Mouse (Mus musculus) liver, embryonic 16.5 days (tissue): ENCODE measurements at regions not wholly inside any gene's neighbourhood (a gene's known extent, or its start where the extent isn't known, plus 50 kb on each side); places are given as distances from the start of the nearest gene placed in this dataset.

ENCODE experiments used
- ATAC-seq: fragments of 200-750 bp; cut with Nextera tagmentation; 2 replicates; pipeline ENCODE4 v1.8.0; 2017; ENCODE audit warnings: low read depth, mild to moderate bottlenecking, moderate number of reproducible peaks, moderate library complexity
- H3K27ac ChIP-seq: fragments of 300-500 bp; sonication (generic); 2 replicates; pipeline ENCODE4 v1.5.1; 2014; ENCODE audit warnings: mild to moderate bottlenecking, low read length
- H3K27me3 ChIP-seq: fragments of 300-500 bp; sonication (generic); 2 replicates; pipeline ENCODE4 v1.6.1; 2014; ENCODE audit warnings: low read depth, low read length, mixed read lengths; ENCODE audit not compliant: control insufficient read depth, insufficient read depth
- H3K36me3 ChIP-seq: fragments of 300-500 bp; sonication (generic); 2 replicates; pipeline ENCODE4 v1.6.1; 2014; ENCODE audit warnings: mild to moderate bottlenecking; ENCODE audit not compliant: control insufficient read depth, insufficient read depth
- H3K4me1 ChIP-seq: fragments of 300-500 bp; sonication (generic); 2 replicates; pipeline ENCODE4 v1.6.1; 2014; ENCODE audit warnings: low read depth, low read length, mixed read lengths; ENCODE audit not compliant: control insufficient read depth
- H3K4me2 ChIP-seq: fragments of 300-500 bp; sonication (generic); 2 replicates; pipeline ENCODE4 v1.6.1; 2014; ENCODE audit warnings: low read depth, low read length, mixed read lengths
- H3K4me3 ChIP-seq: fragments of 300-500 bp; sonication (generic); 2 replicates; pipeline ENCODE4 v1.5.1; 2014; ENCODE audit warnings: low read depth, mild to moderate bottlenecking, low read length
- H3K9ac ChIP-seq: fragments of 300-500 bp; sonication (generic); 2 replicates; pipeline ENCODE4 v1.6.1; 2014; ENCODE audit warnings: low read depth, low read length
- H3K9me3 ChIP-seq: fragments of 300-500 bp; sonication (generic); replicated peaks from 2 replicates; pipeline ENCODE4 v1.6.1; 2016; ENCODE audit warnings: low read length; ENCODE audit not compliant: control insufficient read depth
- WGBS: fragments of 180-500 bp; shearing (Covaris S2); extraction: QIAGEN DNeasy Blood & Tissue Kit; methylation state at CpG from one replicate; pipeline ENCODE4 v1.1.7; 2014; ENCODE audit not compliant: insufficient replicate concordance; 5-methylcytosine and 5-hydroxymethylcytosine counted together

DNA sequence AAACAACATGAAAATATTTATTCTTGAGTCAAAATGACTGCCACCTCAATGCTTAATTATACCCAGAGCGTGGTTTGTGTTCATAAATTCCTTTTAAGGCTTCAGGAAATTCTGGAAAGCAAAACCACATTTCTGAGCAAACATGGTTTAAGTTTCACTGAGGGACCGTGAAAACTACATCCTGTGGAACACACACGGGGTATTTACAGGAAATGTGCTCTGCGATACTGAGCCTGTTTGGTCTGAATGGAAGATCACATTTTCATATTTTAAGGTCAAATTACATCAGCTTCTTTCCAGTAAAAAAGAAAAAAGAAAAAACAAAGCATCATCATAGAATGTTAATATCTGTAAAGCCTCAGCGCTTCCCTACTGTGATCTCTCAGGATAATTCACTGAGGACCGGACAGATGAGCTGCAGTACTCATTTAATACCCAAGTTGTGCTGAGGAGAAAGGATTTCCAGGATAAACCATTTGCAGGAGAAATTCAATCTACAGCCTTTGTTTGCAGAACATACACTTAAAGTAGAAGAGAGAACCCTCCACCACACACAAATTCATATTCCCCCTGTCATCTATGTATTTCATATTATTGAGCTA, 709.7 kb downstream of the Diaph3 start:
- Histone ChIP-seq H3K27ac (no peak overlapping the region), H3K4me2 (no peak overlapping the region), H3K36me3 (no peaks in the 10 kb centered on the region), H3K9ac (no peak overlapping the region), H3K9me3 (no peaks in the 10 kb centered on the region), H3K27me3 (no peaks in the 10 kb centered on the region), H3K4me3 (no peak overlapping the region), H3K4me1 (no peaks in the 10 kb centered on the region)
- 35% methylated on average over 6 of the region's 6 CpGs for WGBS
- ATAC-seq = no peak

DNA sequence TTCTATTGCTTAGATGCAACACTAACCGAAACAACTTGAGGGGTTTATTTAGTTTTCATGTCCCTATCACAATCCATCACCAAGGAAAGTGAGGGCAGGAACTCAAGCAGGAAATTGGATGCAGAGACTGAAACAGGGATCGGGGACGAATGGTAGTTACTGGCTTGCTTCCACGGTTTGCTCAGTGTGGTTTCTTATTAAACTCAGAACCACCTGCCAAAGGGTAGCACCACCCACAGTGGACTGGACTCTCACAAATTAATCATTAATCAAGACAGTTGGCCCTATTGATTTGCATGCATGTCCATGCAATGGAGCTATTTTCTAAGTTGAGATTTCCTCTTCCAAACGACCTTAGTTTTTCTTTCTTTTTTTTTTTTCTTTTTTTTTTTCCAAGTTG, 719.2 kb downstream of the Diaph3 start:
- 47% methylated on average over 5 of the region's 5 CpGs for WGBS

GRCm38 (mm10) chr14:86419959-86420598, 721.0 kb downstream of the Diaph3 start:
- Histone ChIP-seq H3K4me2 (no peak overlapping the region), H3K27ac (no peak overlapping the region), H3K4me1 (no peaks in the 10 kb centered on the region), H3K9me3 (no peaks in the 10 kb centered on the region), H3K36me3 (no peaks in the 10 kb centered on the region), H3K4me3 (no peak overlapping the region), H3K27me3 (no peaks in the 10 kb centered on the region), H3K9ac (no peak overlapping the region)
- WGBS = 50% methylated on average over 3 of the region's 3 CpGs
- ATAC-seq = no peak

More for the DNA sequence above, 719.2 kb downstream of the Diaph3 start:
- Histone ChIP-seq H3K4me2 (no peak overlapping the region), H3K36me3 (no peaks in the 10 kb centered on the region), H3K9me3 (no peaks in the 10 kb centered on the region), H3K9ac (no peak overlapping the region), H3K27ac (no peak overlapping the region), H3K27me3 (no peaks in the 10 kb centered on the region), H3K4me3 (no peak overlapping the region), H3K4me1 (no peaks in the 10 kb centered on the region)
- ATAC-seq = no peak

DNA sequence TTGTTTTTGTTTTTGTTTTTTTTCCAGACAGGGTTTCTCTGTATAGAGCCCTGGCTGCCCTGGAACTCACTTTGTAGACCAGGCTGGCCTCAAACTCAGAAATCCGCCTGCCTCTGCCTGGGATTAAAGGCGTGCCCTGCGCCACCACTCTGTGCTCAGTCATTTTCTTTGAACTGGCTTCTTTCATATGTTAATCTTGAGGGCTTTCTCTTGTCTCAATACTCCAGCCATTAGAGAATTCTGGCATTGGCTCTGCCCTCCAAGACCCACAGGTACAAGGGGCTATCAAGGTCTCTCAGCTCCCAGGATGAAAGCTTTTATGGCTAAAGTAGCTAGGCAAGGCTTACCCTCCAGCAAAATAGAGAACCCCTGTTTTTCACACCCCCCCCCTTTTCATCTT, 744.2 kb downstream of the Diaph3 start:
- ATAC-seq = no peak
- 72% methylated on average over 3 of the region's 3 CpGs for WGBS
- no peak overlapping the region for H3K4me3 ChIP-seq

GRCm38 (mm10) chr14:86395951-86396361, 745.1 kb downstream of the Diaph3 start:
- no peak overlapping the region for H3K9ac ChIP-seq
- H3K27ac ChIP-seq = no peak overlapping the region
- no peaks in the 10 kb centered on the region for H3K4me1 ChIP-seq
- no peak overlapping the region for H3K4me3 ChIP-seq
- no peaks in the 10 kb centered on the region for H3K36me3 ChIP-seq
- no peak overlapping the region for H3K4me2 ChIP-seq
- no peaks in the 10 kb centered on the region for H3K9me3 ChIP-seq
- no peak for ATAC-seq
- 35% methylated on average over 9 of the region's 9 CpGs for WGBS
- no peaks in the 10 kb centered on the region; the same call in 1 of the 2 replicates for H3K27me3 ChIP-seq

More for the DNA sequence above, 744.2 kb downstream of the Diaph3 start:
- Histone ChIP-seq H3K27ac (no peak overlapping the region), H3K4me1 (no peaks in the 10 kb centered on the region), H3K9me3 (no peaks in the 10 kb centered on the region), H3K4me2 (no peak overlapping the region), H3K27me3 (no peaks in the 10 kb centered on the region; the same call in 1 of the 2 replicates), H3K9ac (no peak overlapping the region), H3K36me3 (no peaks in the 10 kb centered on the region)

- Histone ChIP-seq H3K36me3 (no peaks in the 10 kb centered on the region), H3K9me3 (no peaks in the 10 kb centered on the region), H3K4me3 (no peak overlapping the region), H3K4me1 (no peaks in the 10 kb centered on the region), H3K27ac (no peak overlapping the region), H3K4me2 (no peak overlapping the region), H3K9ac (no peak overlapping the region), H3K27me3 (no peaks in the 10 kb centered on the region; the same call in 1 of the 2 replicates)
- ATAC-seq = no peak
- 47% methylated on average over 10 of the region's 10 CpGs for WGBS
Measured at GRCm38 (mm10) chr14:86395531-86395930, 745.5 kb downstream of the Diaph3 start.

- no peak overlapping the region for H3K4me2 ChIP-seq
- no peak overlapping the region for H3K4me3 ChIP-seq
- H3K9me3 ChIP-seq = no peaks in the 10 kb centered on the region
- no peak for ATAC-seq
- no peaks in the 10 kb centered on the region for H3K4me1 ChIP-seq
- H3K36me3 ChIP-seq = no peaks in the 10 kb centered on the region
- no peak overlapping the region for H3K9ac ChIP-seq
- no peak overlapping the region for H3K27ac ChIP-seq
- no peaks in the 10 kb centered on the region; the same call in 1 of the 2 replicates for H3K27me3 ChIP-seq
- 56% methylated on average over 7 of the region's 7 CpGs for WGBS
Measured at GRCm38 (mm10) chr14:86395068-86395467, 746.0 kb downstream of the Diaph3 start.

DNA sequence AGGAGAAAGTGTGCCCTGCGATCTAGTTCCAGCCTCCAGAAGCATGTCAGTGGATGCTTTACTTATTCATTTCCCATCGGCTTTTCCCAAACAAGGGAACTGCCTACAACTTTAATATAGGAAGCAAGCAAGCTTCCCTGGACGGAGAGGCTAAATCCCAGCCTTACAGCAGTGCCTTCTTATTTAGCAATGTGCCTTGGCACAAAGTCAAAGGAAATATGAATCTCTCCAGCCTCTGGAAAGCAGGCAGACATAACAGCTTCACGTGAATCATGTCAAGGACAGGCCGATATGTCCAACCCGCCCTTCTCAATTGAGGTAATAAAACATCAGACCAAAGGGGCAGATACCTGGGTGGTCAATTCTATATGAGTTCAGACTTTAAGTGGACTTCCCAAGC, 755.9 kb downstream of the Diaph3 start:
- Histone ChIP-seq H3K36me3 (no peaks in the 10 kb centered on the region), H3K27ac (no peak overlapping the region), H3K4me2 (no peak overlapping the region), H3K9ac (no peak overlapping the region), H3K4me3 (no peak overlapping the region), H3K27me3 (no peaks in the 10 kb centered on the region), H3K9me3 (no peaks in the 10 kb centered on the region), H3K4me1 (no peaks in the 10 kb centered on the region)
- no peak for ATAC-seq
- WGBS = 60% methylated on average over 6 of the region's 6 CpGs

- Histone ChIP-seq H3K27me3 (no peaks in the 10 kb centered on the region), H3K36me3 (no peaks in the 10 kb centered on the region), H3K4me2 (no peak overlapping the region), H3K4me1 (no peaks in the 10 kb centered on the region), H3K9me3 (no peaks in the 10 kb centered on the region), H3K9ac (no peak overlapping the region), H3K27ac (no peak overlapping the region), H3K4me3 (no peak overlapping the region)
- ATAC-seq = no peak
- WGBS = 72% methylated on average over 2 of the region's 2 CpGs
Measured at GRCm38 (mm10) chr14:86365032-86365431, 776.0 kb downstream of the Diaph3 start.
